Mouse (Mus musculus): Measurements from ENCODE around the gene Gm26602. TPM values are rescaled to one million over a fixed set of nuclear protein-coding genes. Genes with fewer than 3 reads are reported as not detected.
A peak's percentile ranks its signal among the peaks of the same experiment; 100 is the strongest.
"Not testable (repeated sequence)": the region's sequence is repeated elsewhere in the genome, so short reads cannot be mapped to it uniquely, and the experiment has no call there.

Gene Gm26602
- polyA plus RNA-seq, 1 experiment from 2014 or later = not detected

DNA sequence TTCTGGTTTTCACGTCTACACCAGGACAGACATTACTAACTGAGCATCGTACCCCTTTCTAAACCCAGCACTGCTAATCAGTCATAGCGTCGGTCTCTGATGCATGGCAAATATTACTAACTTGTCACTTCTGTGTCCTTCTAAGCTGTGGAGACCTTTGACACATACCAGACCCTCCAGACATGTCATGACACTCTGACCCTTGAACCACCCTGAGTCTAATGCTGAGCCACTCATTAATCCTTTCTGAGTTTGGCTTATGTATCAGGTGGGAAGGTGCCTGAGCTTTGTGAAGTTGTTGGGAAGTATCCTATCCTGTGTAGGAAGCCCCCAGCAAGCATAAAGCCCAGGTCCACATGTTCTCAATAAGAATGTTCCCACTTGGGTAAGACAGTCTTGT lies 39.2 kb downstream of the Gm26602 start:
- Histone ChIP-seq H3K9ac (no peak overlapping the region), H3K4me1 (replicated peaks) (peaks cover 52% of the 10 kb centered on the region), H3K27ac (replicated peaks) (no peak overlapping the region), H3K36me3 (replicated peaks) (peaks cover 49% of the 10 kb centered on the region), H3K9me3 (replicated peaks) (no peaks in the 10 kb centered on the region), H3K4me3 (replicated peaks) (no peak overlapping the region), H3K27me3 (no peaks in the 10 kb centered on the region), H3K4me2 (no peak overlapping the region)
- no peak for ATAC-seq (ENCODE audit: insufficient read depth)
- WGBS (ENCODE audit: insufficient replicate concordance) = 82% methylated on average over 4 of the region's 4 CpGs

DNA sequence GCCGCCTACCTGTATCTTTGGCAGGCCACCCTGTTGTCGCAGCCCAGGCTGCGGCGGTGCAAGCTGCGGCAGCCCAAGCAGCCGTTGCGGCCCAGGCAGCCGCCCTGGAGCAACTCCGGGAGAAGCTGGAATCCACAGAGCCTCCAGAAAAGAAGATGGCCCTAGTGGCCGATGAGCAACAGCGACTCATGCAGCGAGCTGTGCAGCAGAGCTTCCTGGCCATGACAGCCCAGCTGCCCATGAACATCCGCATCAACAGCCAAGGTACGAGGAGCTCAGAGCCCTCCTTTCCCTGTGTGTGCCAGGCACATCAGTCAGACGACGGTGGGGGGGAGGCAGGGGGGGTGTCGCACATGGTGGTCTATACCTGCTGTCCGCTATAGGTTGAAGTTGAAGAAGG lies 40.0 kb downstream of the Gm26602 start:
- 79% methylated on average over 18 of the region's 18 CpGs for WGBS (ENCODE audit: insufficient replicate concordance)
- H3K9ac ChIP-seq = no peak overlapping the region
- H3K4me2 ChIP-seq = no peak overlapping the region
- H3K27me3 ChIP-seq = no peaks in the 10 kb centered on the region
- peaks cover 49% of the 10 kb centered on the region for H3K36me3 ChIP-seq (replicated peaks)
- no peak for ATAC-seq (ENCODE audit: insufficient read depth)
- no peaks in the 10 kb centered on the region for H3K9me3 ChIP-seq (replicated peaks)
- no peak overlapping the region for H3K27ac ChIP-seq (replicated peaks)
- H3K4me1 ChIP-seq (replicated peaks) = peaks cover 45% of the 10 kb centered on the region
- H3K4me3 ChIP-seq (replicated peaks) = no peak overlapping the region

DNA sequence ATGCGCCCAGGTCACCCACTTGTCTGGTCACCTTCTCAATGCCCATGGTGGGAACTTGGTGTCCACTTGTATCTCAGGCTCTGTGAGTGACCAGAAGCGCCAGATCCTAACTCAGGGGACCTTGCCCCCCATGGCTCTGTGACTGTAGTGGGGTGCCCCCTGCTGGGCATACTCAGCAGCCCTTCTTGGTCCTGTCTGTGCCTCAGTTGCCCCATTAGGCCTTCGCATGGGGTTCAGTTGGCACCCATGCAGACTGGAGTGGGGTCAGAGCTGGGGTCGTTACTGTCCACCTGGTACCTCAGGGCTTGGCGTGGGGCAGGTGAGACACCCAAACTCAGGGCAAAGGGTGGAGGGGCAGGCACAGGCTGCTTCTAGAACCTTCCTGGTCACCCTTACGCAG lies 43.3 kb downstream of the Gm26602 start:
- ATAC-seq (ENCODE audit: insufficient read depth) = no peak

DNA sequence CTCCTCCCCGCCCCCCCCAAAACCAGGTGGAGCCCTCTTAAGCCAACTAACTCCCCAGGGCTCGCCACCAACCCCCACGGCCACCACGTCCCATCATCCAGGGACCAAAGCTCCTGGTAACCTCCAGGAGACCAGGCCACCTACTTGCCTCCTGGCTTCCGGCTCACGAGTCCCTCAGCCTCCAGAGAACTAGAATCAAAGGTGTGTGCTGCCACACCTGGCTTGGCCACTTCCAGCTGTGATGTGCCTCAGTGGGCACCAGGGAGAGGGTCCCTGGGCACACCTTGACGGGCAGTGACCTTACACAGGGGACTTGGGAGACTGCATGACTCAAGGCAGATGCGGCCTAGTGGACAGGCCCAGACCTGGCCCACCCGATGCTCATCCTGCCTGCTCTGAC lies 45.0 kb downstream of the Gm26602 start:
- Histone ChIP-seq H3K27ac (replicated peaks) (no peak overlapping the region), H3K27me3 (no peaks in the 10 kb centered on the region), H3K4me2 (no peak overlapping the region), H3K4me1 (replicated peaks) (peaks cover 32% of the 10 kb centered on the region), H3K9me3 (replicated peaks) (no peaks in the 10 kb centered on the region), H3K36me3 (replicated peaks) (peaks cover 24% of the 10 kb centered on the region), H3K9ac (no peak overlapping the region), H3K4me3 (replicated peaks) (no peak overlapping the region)
- ATAC-seq (ENCODE audit: insufficient read depth) = no peak
- whole genome bisulfite sequencing (ENCODE audit: insufficient replicate concordance) = 69% methylated on average over 9 of the region's 9 CpGs

More for the DNA sequence above, 43.3 kb downstream of the Gm26602 start:
- Histone ChIP-seq H3K9ac (no peak overlapping the region), H3K27me3 (no peaks in the 10 kb centered on the region), H3K4me3 (replicated peaks) (no peak overlapping the region), H3K4me1 (replicated peaks) (peaks cover 33% of the 10 kb centered on the region), H3K9me3 (replicated peaks) (no peaks in the 10 kb centered on the region), H3K27ac (replicated peaks) (no peak overlapping the region), H3K4me2 (no peak overlapping the region), H3K36me3 (replicated peaks) (peaks cover 41% of the 10 kb centered on the region)
- 71% methylated on average over 6 of the region's 6 CpGs for WGBS (ENCODE audit: insufficient replicate concordance)

DNA sequence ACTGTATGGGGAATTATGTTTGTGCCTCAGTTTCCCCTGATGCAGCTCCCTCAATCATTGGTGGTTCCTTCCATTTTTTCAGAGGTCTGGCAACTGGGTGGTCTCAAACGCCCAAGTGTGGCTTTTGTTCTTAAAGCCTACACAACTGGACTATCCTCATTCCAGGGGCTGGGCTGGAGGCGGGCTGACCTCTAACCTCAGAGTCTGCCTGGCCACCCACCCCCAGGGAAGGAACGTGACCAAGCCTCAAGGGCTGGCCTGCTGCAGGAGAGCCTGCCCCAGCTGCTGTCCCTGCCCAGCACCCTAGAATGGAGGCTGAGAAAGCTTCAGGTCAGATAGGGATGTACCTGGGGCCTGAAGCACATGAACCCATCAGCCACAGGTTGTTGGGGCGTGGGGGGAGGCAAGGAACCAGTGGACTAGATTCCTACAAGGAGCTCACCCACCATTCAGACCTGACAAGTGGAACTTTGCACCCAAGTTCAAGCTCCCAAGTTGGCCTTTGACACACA lies 46.0 kb downstream of the Gm26602 start:
- 37% methylated on average over 4 of the region's 4 CpGs for WGBS (ENCODE audit: insufficient replicate concordance)
- no peak for ATAC-seq (ENCODE audit: insufficient read depth)
- Histone ChIP-seq H3K36me3 (replicated peaks) (peaks cover 19% of the 10 kb centered on the region), H3K9me3 (replicated peaks) (no peaks in the 10 kb centered on the region), H3K27me3 (no peaks in the 10 kb centered on the region), H3K4me1 (replicated peaks) (peaks cover 42% of the 10 kb centered on the region), H3K9ac (no peak overlapping the region), H3K4me3 (replicated peaks) (no peak overlapping the region), H3K4me2 (no peak overlapping the region), H3K27ac (replicated peaks) (no peak overlapping the region)

DNA sequence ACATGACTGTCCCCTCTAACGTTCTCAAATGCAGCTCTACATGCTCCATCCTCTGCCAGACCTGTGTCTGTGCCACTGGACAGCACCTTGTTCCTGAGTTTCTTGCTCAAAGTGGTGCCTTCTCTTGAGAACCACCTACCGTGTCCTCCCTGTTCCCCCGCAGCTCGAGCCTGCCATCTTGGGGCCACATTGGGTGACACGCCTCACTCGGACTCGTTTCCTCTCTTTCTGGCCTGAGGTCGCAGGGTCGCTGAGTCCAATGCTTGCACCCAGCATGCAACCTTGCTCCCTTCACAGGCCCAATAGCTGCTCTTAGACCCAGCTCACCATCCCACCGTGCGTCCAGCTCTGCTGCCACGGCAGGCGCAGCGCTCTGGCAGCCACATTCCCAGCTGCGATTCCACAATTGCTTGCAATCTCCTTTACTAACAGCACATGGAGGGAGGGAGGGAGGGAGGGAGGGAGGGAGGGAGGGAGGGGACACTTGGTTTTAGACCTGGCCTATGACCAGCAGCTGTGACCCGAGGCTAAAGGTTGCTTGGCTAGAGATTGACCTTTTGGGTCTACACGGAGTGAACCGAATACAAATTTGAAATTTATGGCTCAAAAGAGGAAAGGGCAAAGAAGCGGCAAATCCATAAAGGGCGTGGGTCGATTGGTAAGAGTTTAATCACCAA lies 47.6 kb downstream of the Gm26602 start:
- no peak for ATAC-seq (ENCODE audit: insufficient read depth)
- H3K9me3 ChIP-seq (replicated peaks) = no peaks in the 10 kb centered on the region
- H3K4me1 ChIP-seq (replicated peaks) = peaks cover 43% of the 10 kb centered on the region
- H3K36me3 ChIP-seq (replicated peaks) = peaks cover 25% of the 10 kb centered on the region
- H3K4me3 ChIP-seq (replicated peaks) = no peak overlapping the region
- H3K27ac ChIP-seq (replicated peaks) = no peak overlapping the region
- whole genome bisulfite sequencing (ENCODE audit: insufficient replicate concordance) = 17% methylated on average over 21 of the region's 21 CpGs
- no peaks in the 10 kb centered on the region for H3K27me3 ChIP-seq
- H3K4me2 ChIP-seq = peak overlapping the region; percentile 42
- H3K9ac ChIP-seq = no peak overlapping the region

DNA sequence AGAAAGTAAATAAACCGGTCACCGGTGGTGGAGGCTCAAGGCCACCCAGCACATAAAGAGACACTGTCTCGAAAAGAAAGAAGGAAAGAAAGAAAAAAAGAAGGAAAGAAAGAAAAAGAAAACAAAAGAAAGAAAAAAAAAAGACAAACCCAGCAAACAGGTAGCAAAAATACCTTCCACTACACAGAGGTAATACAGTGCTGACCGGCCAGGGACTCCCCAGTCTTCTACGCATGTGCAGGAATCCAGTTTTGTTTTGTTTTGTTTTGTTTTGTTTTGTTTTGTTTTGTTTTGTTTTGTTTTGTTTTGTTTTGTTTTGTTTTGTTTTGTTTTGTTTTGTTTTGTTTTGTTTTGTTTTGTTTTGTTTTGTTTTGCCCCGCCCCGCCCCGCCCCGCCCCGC lies 48.8 kb downstream of the Gm26602 start:
- not testable (repeated sequence) for H3K9me3 ChIP-seq (replicated peaks); ATAC-seq (ENCODE audit: insufficient read depth); H3K27me3 ChIP-seq; H3K9ac ChIP-seq
- peak overlapping the region; percentile 92 for H3K4me2 ChIP-seq
- 35% methylated on average over 8 of the region's 10 CpGs for WGBS (ENCODE audit: insufficient replicate concordance)
- H3K27ac ChIP-seq (replicated peaks) = 0 out of 2 replicates have a peak overlapping the region, but pooled peaks have one; percentile 55
- H3K4me1 ChIP-seq (replicated peaks) = peaks cover 39% of the 10 kb centered on the region
- H3K4me3 ChIP-seq (replicated peaks) = peak overlapping the region; percentile 85
- H3K36me3 ChIP-seq (replicated peaks) = peaks cover 30% of the 10 kb centered on the region

DNA sequence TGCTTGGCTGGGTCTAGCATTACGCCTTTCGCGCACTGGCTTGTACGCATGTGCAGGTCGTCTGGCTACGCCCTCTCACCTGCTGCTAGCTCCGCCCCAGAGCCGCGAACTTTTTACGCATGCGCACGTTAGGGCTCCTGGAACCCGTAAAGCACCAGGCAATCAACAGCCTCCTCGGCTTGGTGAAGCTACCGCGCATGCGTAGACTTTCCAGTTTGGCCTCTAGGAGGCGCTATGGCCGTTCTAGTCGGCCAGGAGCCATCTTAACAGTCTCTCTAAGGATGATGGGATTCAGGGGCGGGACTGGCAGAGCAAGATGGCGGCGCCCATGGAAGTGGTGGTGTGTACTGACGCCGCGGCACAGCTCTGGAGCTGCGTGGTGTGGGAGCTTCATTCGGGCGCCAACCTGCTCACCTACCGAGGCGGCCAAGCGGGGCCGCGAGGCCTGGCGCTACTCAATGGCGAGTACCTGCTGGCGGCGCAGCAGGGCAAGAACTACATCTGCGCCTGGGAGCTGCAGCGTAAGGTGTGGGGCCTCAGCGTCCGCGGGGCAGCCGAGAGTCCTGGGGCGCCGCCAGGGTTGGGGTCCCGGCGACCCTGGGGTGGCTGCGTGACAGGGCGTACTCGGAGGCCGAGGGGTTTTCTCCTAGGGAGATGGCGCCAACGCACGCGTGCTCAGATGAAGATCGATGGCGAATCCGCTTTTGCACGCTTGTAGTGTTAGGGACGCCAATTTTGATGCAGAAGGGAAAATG lies 49.4 kb downstream of the Gm26602 start, which contains the start of gene Wdr18:
Gene Wdr18 (plus strand): TSS at position 306 of the 755 bp plus-strand sequence.
- H3K4me1 ChIP-seq (replicated peaks) = peaks cover 39% of the 10 kb centered on the region

More for the DNA sequence above, 49.4 kb downstream of the Gm26602 start, which contains the start of gene Wdr18:
- peak within 1 kb of the TSS; percentile 92 for H3K4me2 ChIP-seq
- H3K27ac ChIP-seq (replicated peaks) = peak within 1 kb of the TSS; percentile 64
- under 1% methylated on average over 61 of the region's 61 CpGs for WGBS (ENCODE audit: insufficient replicate concordance)
- H3K4me3 ChIP-seq (replicated peaks) = peak within 1 kb of the TSS; percentile 85
- peak; percentile 92 for ATAC-seq (ENCODE audit: insufficient read depth)
- H3K36me3 ChIP-seq (replicated peaks) = peaks cover 35% of the 10 kb centered on the region
- H3K27me3 ChIP-seq = no peaks in the 10 kb centered on the region
- peak within 1 kb of the TSS; percentile 77 for H3K9ac ChIP-seq
- no peaks in the 10 kb centered on the region for H3K9me3 ChIP-seq (replicated peaks)

Small RNA genes within 50 kb of the gene (microRNA-seq; reads per million reads assigned to microRNA genes)
- gene Mir6910 = not detected

Other genes with a start within 250 kb of the Gm26602 start
- gene Madcam1, start 246.3 kb upstream of the Gm26602 start, polyA plus RNA-seq (2015; fragmentation: Nextera tagmentation; extraction: Ambion mirVana) = 0.26 TPM in 1 of 2 replicates, not detected in the other
- 21.4 and 23.1 TPM in 2 replicates for gene Tpgs1, start 241.5 kb upstream of the Gm26602 start, polyA plus RNA-seq (2015; fragmentation: Nextera tagmentation; extraction: Ambion mirVana)
- 105 and 107 TPM in 2 replicates for gene Cdc34, start 228.7 kb upstream of the Gm26602 start, polyA plus RNA-seq (2015; fragmentation: Nextera tagmentation; extraction: Ambion mirVana)
- 0.15 and 0.37 TPM in 2 replicates for gene Gzmm, start 221.8 kb upstream of the Gm26602 start, polyA plus RNA-seq (2015; fragmentation: Nextera tagmentation; extraction: Ambion mirVana)
- gene Bsg, start 206.4 kb upstream of the Gm26602 start, polyA plus RNA-seq (2015; fragmentation: Nextera tagmentation; extraction: Ambion mirVana) = 980 and 1,043 TPM in 2 replicates
- 0.02 TPM in 1 of 2 replicates, not detected in the other for gene Hcn2, start 194.2 kb upstream of the Gm26602 start, polyA plus RNA-seq (2015; fragmentation: Nextera tagmentation; extraction: Ambion mirVana)
- 15.6 and 17.7 TPM in 2 replicates for gene Polrmt, start 164.3 kb upstream of the Gm26602 start, polyA plus RNA-seq (2015; fragmentation: Nextera tagmentation; extraction: Ambion mirVana)
- gene Fgf22, start 155.8 kb upstream of the Gm26602 start, polyA plus RNA-seq (2015; fragmentation: Nextera tagmentation; extraction: Ambion mirVana) = 0.07 TPM in 1 of 2 replicates, not detected in the other
- gene Rnf126, start 143.9 kb upstream of the Gm26602 start, polyA plus RNA-seq (2015; fragmentation: Nextera tagmentation; extraction: Ambion mirVana) = 39.6 and 42.0 TPM in 2 replicates
- 0.71 and 1.0 TPM in 2 replicates for gene Fstl3, start 133.6 kb upstream of the Gm26602 start, polyA plus RNA-seq (2015; fragmentation: Nextera tagmentation; extraction: Ambion mirVana)
- gene Prss57, start 119.9 kb upstream of the Gm26602 start, polyA plus RNA-seq (2015; fragmentation: Nextera tagmentation; extraction: Ambion mirVana) = 7.0 and 7.1 TPM in 2 replicates
- gene Palm, start 117.3 kb upstream of the Gm26602 start, polyA plus RNA-seq (2015; fragmentation: Nextera tagmentation; extraction: Ambion mirVana) = 8.8 and 9.2 TPM in 2 replicates
- gene Misp, start 89.9 kb upstream of the Gm26602 start, polyA plus RNA-seq (2015; fragmentation: Nextera tagmentation; extraction: Ambion mirVana) = 0.50 TPM in 2 replicates
- 120 and 133 TPM in 2 replicates for gene Ptbp1, start 56.4 kb upstream of the Gm26602 start, polyA plus RNA-seq (2015; fragmentation: Nextera tagmentation; extraction: Ambion mirVana)
- gene Prtn3, start 36.4 kb upstream of the Gm26602 start, polyA plus RNA-seq (2015; fragmentation: Nextera tagmentation; extraction: Ambion mirVana) = 112 and 131 TPM in 2 replicates
- 5.8 and 6.1 TPM in 2 replicates for gene Plppr3, start 36.2 kb upstream of the Gm26602 start, polyA plus RNA-seq (2015; fragmentation: Nextera tagmentation; extraction: Ambion mirVana)
- 211 and 227 TPM in 2 replicates for gene Elane, start 24.6 kb upstream of the Gm26602 start, polyA plus RNA-seq (2015; fragmentation: Nextera tagmentation; extraction: Ambion mirVana)
- not detected in 2 replicates for gene Cfd, start 20.0 kb upstream of the Gm26602 start, polyA plus RNA-seq (2015; fragmentation: Nextera tagmentation; extraction: Ambion mirVana)
- gene Med16, start 1.9 kb upstream of the Gm26602 start, polyA plus RNA-seq (2015; fragmentation: Nextera tagmentation; extraction: Ambion mirVana) = 16.4 and 18.0 TPM in 2 replicates
- gene Kiss1r, start 6.1 kb downstream of the Gm26602 start, polyA plus RNA-seq (2015; fragmentation: Nextera tagmentation; extraction: Ambion mirVana) = 0.32 and 0.37 TPM in 2 replicates
- gene R3hdm4, start 10.4 kb downstream of the Gm26602 start, polyA plus RNA-seq (2015; fragmentation: Nextera tagmentation; extraction: Ambion mirVana) = 52.4 and 55.6 TPM in 2 replicates
- gene Arid3a, start 16.2 kb downstream of the Gm26602 start, polyA plus RNA-seq (2015; fragmentation: Nextera tagmentation; extraction: Ambion mirVana) = 6.1 and 7.4 TPM in 2 replicates
- gene Wdr18, start 49.3 kb downstream of the Gm26602 start, polyA plus RNA-seq (2015; fragmentation: Nextera tagmentation; extraction: Ambion mirVana) = 46.3 and 48.4 TPM in 2 replicates
- 0.10 TPM in 1 of 2 replicates, not detected in the other for gene Grin3b, start 59.9 kb downstream of the Gm26602 start, polyA plus RNA-seq (2015; fragmentation: Nextera tagmentation; extraction: Ambion mirVana)
- gene Tmem259, start 73.5 kb downstream of the Gm26602 start, polyA plus RNA-seq (2015; fragmentation: Nextera tagmentation; extraction: Ambion mirVana) = 8.4 and 11.0 TPM in 2 replicates
- 44.5 and 45.5 TPM in 2 replicates for gene Cnn2, start 77.7 kb downstream of the Gm26602 start, polyA plus RNA-seq (2015; fragmentation: Nextera tagmentation; extraction: Ambion mirVana)
- gene Abca7, start 85.6 kb downstream of the Gm26602 start, polyA plus RNA-seq (2015; fragmentation: Nextera tagmentation; extraction: Ambion mirVana) = 7.5 and 9.0 TPM in 2 replicates
- 15.7 and 18.2 TPM in 2 replicates for gene Arhgap45, start 105.8 kb downstream of the Gm26602 start, polyA plus RNA-seq (2015; fragmentation: Nextera tagmentation; extraction: Ambion mirVana)
- 81.3 and 84.4 TPM in 2 replicates for gene Polr2e, start 128.9 kb downstream of the Gm26602 start, polyA plus RNA-seq (2015; fragmentation: Nextera tagmentation; extraction: Ambion mirVana)
- 603 and 658 TPM in 2 replicates for gene Gpx4, start 136.3 kb downstream of the Gm26602 start, polyA plus RNA-seq (2015; fragmentation: Nextera tagmentation; extraction: Ambion mirVana)
- gene Sbno2, start 194.7 kb downstream of the Gm26602 start, polyA plus RNA-seq (2015; fragmentation: Nextera tagmentation; extraction: Ambion mirVana) = 10.4 and 12.3 TPM in 2 replicates
- gene Stk11, start 204.9 kb downstream of the Gm26602 start, polyA plus RNA-seq (2015; fragmentation: Nextera tagmentation; extraction: Ambion mirVana) = 16.4 and 21.8 TPM in 2 replicates
- gene Atp5d, start 227.8 kb downstream of the Gm26602 start, polyA plus RNA-seq (2015; fragmentation: Nextera tagmentation; extraction: Ambion mirVana) = 291 and 300 TPM in 2 replicates
- 0.35 and 0.51 TPM in 2 replicates for gene Cbarp, start 230.0 kb downstream of the Gm26602 start, polyA plus RNA-seq (2015; fragmentation: Nextera tagmentation; extraction: Ambion mirVana)
- gene Midn, start 237.4 kb downstream of the Gm26602 start, polyA plus RNA-seq (2015; fragmentation: Nextera tagmentation; extraction: Ambion mirVana) = 2.9 and 3.1 TPM in 2 replicates

Data from liver, embryonic 15.5 days (tissue).